Mouse (Mus musculus): ENCODE results near the gene Eml4. TPM values are rescaled to one million over a fixed set of nuclear protein-coding genes. Genes with fewer than 3 reads are reported as not detected.

Eml4 gene
- polyA plus RNA-seq, 1 experiment = 22.1 TPM

GRCm38 (mm10) chr17:83512130-83512529, 161.4 kb downstream of the Eml4 start:
- Histone ChIP-seq H3K4me3 (ENCODE audit: insufficient read depth, low read length) (peak overlapping the region; percentile 78; the same call in 1 of the 2 replicates), H3K27ac (ENCODE audit: insufficient read depth, low read length) (no peak overlapping the region), H3K4me1 (ENCODE audit: control insufficient read depth, insufficient read depth, low read length) (peaks cover 5% of the 10 kb centered on the region; the same call in 1 of the 2 replicates)
- no peak for TF ChIP-seq CTCF (IDR thresholded peaks at IDR 0.05; ENCODE audit: extremely low read depth, insufficient read depth, low read length)

- Histone ChIP-seq H3K27ac (ENCODE audit: insufficient read depth, low read length) (no peak overlapping the region), H3K4me3 (ENCODE audit: insufficient read depth, low read length) (peak overlapping the region; percentile 78), H3K4me1 (ENCODE audit: control insufficient read depth, insufficient read depth, low read length) (peaks cover 6% of the 10 kb centered on the region; the same call in 1 of the 2 replicates)
- no peak for TF ChIP-seq POLR2A (IDR thresholded peaks at IDR 0.05; ENCODE audit: extremely low read depth, insufficient read depth, low read length)
- no peak for TF ChIP-seq CTCF (IDR thresholded peaks at IDR 0.05; ENCODE audit: extremely low read depth, insufficient read depth, low read length)
Measured at GRCm38 (mm10) chr17:83513655-83514212, 163.0 kb downstream of the Eml4 start.

GRCm38 (mm10) chr17:83514213-83514701, 163.5 kb downstream of the Eml4 start:
- Histone ChIP-seq H3K4me1 (ENCODE audit: control insufficient read depth, insufficient read depth, low read length) (peaks cover 6% of the 10 kb centered on the region; the same call in 1 of the 2 replicates), H3K4me3 (ENCODE audit: insufficient read depth, low read length) (peak overlapping the region; percentile 78), H3K27ac (ENCODE audit: insufficient read depth, low read length) (peak overlapping the region; percentile 88; the same call in 1 of the 2 replicates)
- TF ChIP-seq CTCF (IDR thresholded peaks at IDR 0.05; ENCODE audit: extremely low read depth, insufficient read depth, low read length) (no peak), POLR2A (IDR thresholded peaks at IDR 0.05; ENCODE audit: extremely low read depth, insufficient read depth, low read length) (peak; percentile 77)

GRCm38 (mm10) chr17:83517280-83518015, 166.7 kb downstream of the Eml4 start, which contains the start of gene Cox7a2l:
TSS of gene Cox7a2l (minus strand) at chr17:83517330.
- H3K4me1 ChIP-seq (ENCODE audit: control insufficient read depth, insufficient read depth, low read length) = peaks cover 6% of the 10 kb centered on the region; the same call in 1 of the 2 replicates
- no peak within 1 kb of the TSS for H3K4me3 ChIP-seq (ENCODE audit: insufficient read depth, low read length)
- TF ChIP-seq CTCF (IDR thresholded peaks at IDR 0.05; ENCODE audit: extremely low read depth, insufficient read depth, low read length) (no peak), POLR2A (IDR thresholded peaks at IDR 0.05; ENCODE audit: extremely low read depth, insufficient read depth, low read length) (no peak)
- peak within 1 kb of the TSS; percentile 51 for H3K27ac ChIP-seq (ENCODE audit: insufficient read depth, low read length)

GRCm38 (mm10) chr17:83521881-83522280, 171.2 kb downstream of the Eml4 start:
- Histone ChIP-seq H3K4me3 (ENCODE audit: insufficient read depth, low read length) (no peak overlapping the region), H3K4me1 (ENCODE audit: control insufficient read depth, insufficient read depth, low read length) (peaks cover 2% of the 10 kb centered on the region; the same call in 1 of the 2 replicates), H3K27ac (ENCODE audit: insufficient read depth, low read length) (no peak overlapping the region)
- TF ChIP-seq CTCF (IDR thresholded peaks at IDR 0.05; ENCODE audit: extremely low read depth, insufficient read depth, low read length) (no peak), POLR2A (IDR thresholded peaks at IDR 0.05; ENCODE audit: extremely low read depth, insufficient read depth, low read length) (no peak)

GRCm38 (mm10) chr17:83522590-83523379, 172.1 kb downstream of the Eml4 start:
- Histone ChIP-seq H3K4me3 (ENCODE audit: insufficient read depth, low read length) (no peak overlapping the region), H3K27ac (ENCODE audit: insufficient read depth, low read length) (no peak overlapping the region), H3K4me1 (ENCODE audit: control insufficient read depth, insufficient read depth, low read length) (no peaks in the 10 kb centered on the region; the same call in 1 of the 2 replicates)
- TF ChIP-seq POLR2A (IDR thresholded peaks at IDR 0.05; ENCODE audit: extremely low read depth, insufficient read depth, low read length) = no peak
- TF ChIP-seq CTCF (IDR thresholded peaks at IDR 0.05; ENCODE audit: extremely low read depth, insufficient read depth, low read length) = no peak

- Histone ChIP-seq H3K4me1 (ENCODE audit: control insufficient read depth, insufficient read depth, low read length) (no peaks in the 10 kb centered on the region; the same call in 1 of the 2 replicates), H3K4me3 (ENCODE audit: insufficient read depth, low read length) (no peak overlapping the region), H3K27ac (ENCODE audit: insufficient read depth, low read length) (no peak overlapping the region)
- no peak for TF ChIP-seq CTCF (IDR thresholded peaks at IDR 0.05; ENCODE audit: extremely low read depth, insufficient read depth, low read length)
- TF ChIP-seq POLR2A (IDR thresholded peaks at IDR 0.05; ENCODE audit: extremely low read depth, insufficient read depth, low read length) = no peak
Measured at GRCm38 (mm10) chr17:83524753-83525152, 174.0 kb downstream of the Eml4 start.

GRCm38 (mm10) chr17:83525596-83525995, 174.9 kb downstream of the Eml4 start:
- TF ChIP-seq POLR2A (IDR thresholded peaks at IDR 0.05; ENCODE audit: extremely low read depth, insufficient read depth, low read length) = no peak
- no peak for TF ChIP-seq CTCF (IDR thresholded peaks at IDR 0.05; ENCODE audit: extremely low read depth, insufficient read depth, low read length)
- Histone ChIP-seq H3K4me3 (ENCODE audit: insufficient read depth, low read length) (no peak overlapping the region), H3K27ac (ENCODE audit: insufficient read depth, low read length) (no peak overlapping the region), H3K4me1 (ENCODE audit: control insufficient read depth, insufficient read depth, low read length) (no peaks in the 10 kb centered on the region; the same call in 1 of the 2 replicates)

GRCm38 (mm10) chr17:83526091-83526561, 175.4 kb downstream of the Eml4 start:
- no peak overlapping the region for H3K4me3 ChIP-seq (ENCODE audit: insufficient read depth, low read length)
- no peak for TF ChIP-seq CTCF (IDR thresholded peaks at IDR 0.05; ENCODE audit: extremely low read depth, insufficient read depth, low read length)
- TF ChIP-seq POLR2A (IDR thresholded peaks at IDR 0.05; ENCODE audit: extremely low read depth, insufficient read depth, low read length) = no peak
- H3K27ac ChIP-seq (ENCODE audit: insufficient read depth, low read length) = no peak overlapping the region
- no peaks in the 10 kb centered on the region; the same call in 1 of the 2 replicates for H3K4me1 ChIP-seq (ENCODE audit: control insufficient read depth, insufficient read depth, low read length)

Data from cortical plate, adult 2 months (tissue).